Mouse (Mus musculus): ENCODE measurements at regions not wholly inside any gene's neighbourhood (a gene's known extent, or its start where the extent isn't known, plus 50 kb on each side); places are given as distances from the start of the nearest gene placed in this dataset.

DNA sequence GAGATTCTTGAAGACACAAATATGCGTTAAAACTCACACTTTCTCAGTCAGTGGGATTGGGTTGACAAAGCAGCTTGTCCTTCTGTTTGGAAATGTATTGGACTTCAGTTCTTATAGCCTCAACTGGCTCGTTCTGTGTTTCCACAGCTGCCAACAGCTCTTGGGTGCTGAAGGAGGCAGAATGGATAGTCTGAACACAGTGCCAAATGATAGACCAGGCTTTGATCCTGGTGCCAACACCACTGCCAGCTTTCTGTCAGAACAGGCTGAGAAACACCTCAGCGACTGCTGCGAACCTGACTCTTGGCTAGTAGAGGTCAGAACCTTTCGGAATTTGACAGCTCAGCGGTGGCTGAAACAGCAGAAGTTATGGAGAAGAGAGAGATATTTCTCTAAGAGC, 215.9 kb upstream of the Thsd7b start:
- no peak overlapping the region for H3K27ac ChIP-seq
- no peak for TF ChIP-seq CTCF (IDR thresholded peaks at IDR 0.05)
- DNase-seq: peak; percentile 23
- intact Hi-C loops (cut with DNase I): no loop called here
- no peak overlapping the region for H3K4me3 ChIP-seq

DNA sequence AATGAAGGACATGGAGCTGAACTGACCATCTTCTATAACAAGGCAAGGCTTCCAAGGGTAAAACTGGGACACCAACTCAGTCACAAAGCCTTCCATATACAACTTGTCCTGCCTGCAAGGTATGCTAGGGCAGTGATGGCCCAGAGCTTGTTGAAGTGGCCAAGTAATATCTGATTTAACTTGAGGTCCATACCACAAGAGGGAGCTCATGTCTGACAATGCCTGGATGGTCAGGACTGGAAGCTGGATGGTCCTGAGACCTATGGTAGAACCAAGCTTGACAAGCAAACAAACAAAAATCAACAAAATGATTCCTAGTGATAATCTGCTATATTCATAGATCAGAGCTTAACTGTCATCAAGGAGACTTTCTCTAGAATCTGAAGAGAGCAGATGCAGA, 217.8 kb upstream of the Thsd7b start:
- intact Hi-C loops (cut with DNase I): loop anchor here (2.0 kb wide), 1 partner anchor 190 kb away; no protein-coding TSS in a partner anchor
- peak; percentile 34 for TF ChIP-seq CTCF (IDR thresholded peaks at IDR 0.05)
- Histone ChIP-seq H3K4me3 (no peak overlapping the region), H3K27ac (no peak overlapping the region)
- no peak for DNase-seq

DNA sequence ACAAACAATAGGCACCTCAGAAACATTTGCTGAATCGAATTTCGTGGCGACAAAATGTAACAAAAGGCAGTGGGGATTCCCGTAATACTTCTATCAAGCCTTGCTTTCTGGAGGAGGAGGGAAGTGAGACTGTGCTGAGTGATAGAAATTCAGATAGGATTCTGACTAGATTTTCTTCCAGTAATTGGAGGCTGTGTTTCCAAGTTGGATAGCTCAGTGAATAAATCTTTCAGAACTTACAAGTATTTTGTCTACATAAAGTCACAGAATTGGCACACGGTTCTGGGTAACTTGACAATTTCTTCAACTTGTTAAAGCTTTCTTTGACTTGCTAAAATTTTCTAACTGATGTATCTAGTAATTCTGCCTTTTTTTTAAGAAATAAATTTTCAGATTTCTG, 239.4 kb upstream of the Thsd7b start:
- Histone ChIP-seq H3K27ac (no peak overlapping the region), H3K4me3 (no peak overlapping the region)
- no peak for DNase-seq
- intact Hi-C loops (cut with DNase I): no loop called here
- no peak for TF ChIP-seq CTCF (IDR thresholded peaks at IDR 0.05)

DNA sequence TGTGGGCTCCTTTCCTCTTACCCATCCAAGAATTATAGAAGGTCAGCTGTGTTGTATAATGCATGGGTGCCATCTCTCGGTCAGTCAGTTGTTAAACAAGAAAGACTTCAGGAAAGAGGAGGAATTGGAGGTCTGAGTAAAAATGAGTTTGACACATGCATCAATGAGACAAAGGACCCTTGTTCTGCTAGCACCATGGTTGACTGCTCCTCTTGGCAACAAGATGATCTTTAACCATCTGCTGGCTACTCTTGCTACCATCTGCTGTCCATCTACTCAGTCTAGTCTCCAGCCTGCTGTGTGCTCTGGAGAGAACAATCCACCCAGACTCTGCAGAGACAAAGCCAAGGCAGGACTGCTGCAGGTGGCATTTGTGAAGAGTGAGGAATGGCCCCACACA, 267.2 kb upstream of the Thsd7b start:
- DNase-seq: no peak
- H3K27ac ChIP-seq: no peak overlapping the region
- intact Hi-C loops (cut with DNase I): no loop called here
- no peak overlapping the region for H3K4me3 ChIP-seq
- TF ChIP-seq CTCF (IDR thresholded peaks at IDR 0.05): no peak

DNA sequence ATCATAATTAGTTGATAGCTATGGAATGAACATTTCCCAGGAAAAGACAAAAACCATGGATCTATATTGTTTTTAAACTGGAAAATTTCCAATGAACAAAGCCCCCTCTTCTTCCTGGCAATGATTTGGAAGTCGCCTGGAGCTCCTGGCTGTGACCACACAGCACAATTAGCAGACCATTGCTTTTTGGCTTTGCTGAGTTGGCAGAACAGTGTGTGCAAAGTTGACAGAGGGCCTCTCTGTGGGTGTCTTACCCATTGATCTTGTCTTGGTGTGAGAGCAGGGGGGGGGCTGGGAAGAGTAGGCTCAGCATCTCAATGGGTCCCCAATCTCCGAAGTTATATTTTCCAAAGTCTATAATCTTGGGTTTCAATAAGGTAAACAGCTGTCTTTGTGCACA, 270.8 kb upstream of the Thsd7b start:
- H3K27ac ChIP-seq: no peak overlapping the region
- DNase-seq: no peak
- intact Hi-C loops (cut with DNase I): no loop called here
- no peak overlapping the region for H3K4me3 ChIP-seq
- TF ChIP-seq CTCF (IDR thresholded peaks at IDR 0.05): no peak

DNA sequence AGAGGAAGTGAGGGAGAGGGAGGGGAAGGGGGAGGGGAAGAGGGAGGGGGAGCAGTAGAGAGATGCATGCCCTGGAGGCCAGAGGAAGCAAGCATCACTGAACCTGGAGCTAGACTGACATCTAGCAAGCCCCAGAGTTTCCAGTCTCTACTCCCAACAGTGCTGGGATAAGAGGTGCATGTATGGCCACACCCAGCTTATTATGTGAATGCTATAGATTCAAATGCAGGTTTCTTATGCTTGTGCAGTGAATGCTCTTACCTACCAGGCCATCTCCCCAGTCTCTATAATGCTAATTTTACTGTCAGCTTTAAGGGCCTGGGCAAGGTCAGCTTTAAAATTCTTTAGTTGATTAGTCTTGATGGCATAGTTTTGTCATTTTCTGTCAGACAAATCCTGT, 271.3 kb upstream of the Thsd7b start:
- TF ChIP-seq CTCF (IDR thresholded peaks at IDR 0.05): no peak
- intact Hi-C loops (cut with DNase I): no loop called here
- no peak for DNase-seq
- Histone ChIP-seq H3K27ac (no peak overlapping the region), H3K4me3 (no peak overlapping the region)

DNA sequence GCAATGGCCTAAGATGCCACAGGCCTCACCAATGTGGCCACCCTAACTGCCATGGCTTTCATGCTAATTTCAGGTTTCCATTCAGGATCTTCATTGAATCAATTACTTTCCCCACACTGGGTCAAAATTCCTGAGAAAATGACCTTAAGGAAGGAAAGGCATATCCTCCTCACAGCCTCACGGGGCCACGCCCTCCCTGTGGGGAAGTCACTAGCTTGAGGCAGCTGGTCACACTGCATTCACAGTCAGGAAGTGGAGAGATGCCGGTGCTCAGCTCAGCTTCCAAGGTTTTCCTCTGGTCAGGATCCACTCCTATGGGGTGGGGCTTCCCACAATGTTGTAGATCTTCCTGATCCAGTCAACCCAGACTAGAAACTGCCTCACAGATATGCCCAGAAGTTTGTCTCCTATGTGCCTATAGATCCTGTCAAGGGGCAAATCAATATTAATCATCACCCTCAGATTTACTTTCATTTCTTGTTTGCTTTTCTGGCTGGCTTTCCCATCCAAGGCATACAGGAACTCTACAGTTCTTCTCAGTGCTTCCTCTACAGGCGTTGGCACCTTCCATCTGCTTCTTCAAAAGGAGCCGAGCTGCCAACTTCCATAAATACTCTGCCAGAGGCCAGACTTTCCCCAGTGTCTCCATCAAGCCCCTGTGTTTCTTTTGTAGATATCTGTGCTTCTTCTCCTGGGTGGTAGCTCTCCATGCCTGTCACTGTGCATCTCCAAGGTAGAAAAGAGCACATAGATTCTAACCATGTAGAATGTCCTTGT, 273.2 kb upstream of the Thsd7b start:
- H3K4me3 ChIP-seq: no peak overlapping the region
- intact Hi-C loops (cut with DNase I): no loop called here
- no peak overlapping the region for H3K27ac ChIP-seq
- no peak for DNase-seq
- no peak for TF ChIP-seq CTCF (IDR thresholded peaks at IDR 0.05)

DNA sequence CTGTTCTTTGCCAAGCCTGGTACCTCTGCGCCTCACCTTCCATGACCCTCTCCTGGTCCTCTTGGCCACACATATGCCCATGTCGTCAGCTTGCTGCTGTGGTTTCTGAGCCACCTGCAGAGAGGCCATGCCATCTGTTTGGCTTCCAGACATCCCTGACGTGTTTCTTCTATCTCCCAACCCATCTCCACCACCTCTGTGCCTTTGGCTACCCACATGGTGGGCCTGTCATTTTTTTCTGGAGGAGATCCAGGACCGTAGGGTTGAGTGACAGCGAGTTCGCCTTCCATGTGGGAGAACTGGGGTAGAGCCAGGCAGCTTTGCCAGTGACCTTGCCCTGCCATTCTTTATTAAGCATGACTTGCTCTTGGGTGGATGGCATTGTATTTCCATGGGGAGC, 278.4 kb upstream of the Thsd7b start:
- intact Hi-C loops (cut with DNase I): no loop called here
- no peak for TF ChIP-seq CTCF (IDR thresholded peaks at IDR 0.05)
- DNase-seq: no peak
- no peak overlapping the region for H3K27ac ChIP-seq
- H3K4me3 ChIP-seq: no peak overlapping the region

DNA sequence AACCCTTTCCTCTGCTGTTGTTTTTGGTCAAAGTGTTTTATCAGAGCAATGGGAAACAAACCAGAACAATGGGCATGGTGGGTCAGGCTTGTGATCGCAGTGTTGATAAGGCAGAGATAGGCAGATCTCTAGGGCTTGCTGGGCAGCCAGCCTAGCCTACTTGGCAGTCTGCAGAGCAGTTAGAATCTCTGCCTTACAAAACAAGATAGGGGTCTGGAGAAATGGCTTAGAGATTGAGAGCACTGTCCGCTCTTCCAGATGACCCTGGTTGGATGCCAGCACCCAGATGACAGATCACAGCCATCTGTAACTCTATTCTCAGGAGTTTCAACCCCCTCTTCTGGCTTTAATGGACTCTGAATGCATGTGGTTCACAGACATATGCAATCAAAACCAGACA, 289.7 kb upstream of the Thsd7b start:
- Histone ChIP-seq H3K4me3 (no peak overlapping the region), H3K27ac (no peak overlapping the region)
- TF ChIP-seq CTCF (IDR thresholded peaks at IDR 0.05): no peak
- DNase-seq: no peak
- intact Hi-C loops (cut with DNase I): no loop called here

DNA sequence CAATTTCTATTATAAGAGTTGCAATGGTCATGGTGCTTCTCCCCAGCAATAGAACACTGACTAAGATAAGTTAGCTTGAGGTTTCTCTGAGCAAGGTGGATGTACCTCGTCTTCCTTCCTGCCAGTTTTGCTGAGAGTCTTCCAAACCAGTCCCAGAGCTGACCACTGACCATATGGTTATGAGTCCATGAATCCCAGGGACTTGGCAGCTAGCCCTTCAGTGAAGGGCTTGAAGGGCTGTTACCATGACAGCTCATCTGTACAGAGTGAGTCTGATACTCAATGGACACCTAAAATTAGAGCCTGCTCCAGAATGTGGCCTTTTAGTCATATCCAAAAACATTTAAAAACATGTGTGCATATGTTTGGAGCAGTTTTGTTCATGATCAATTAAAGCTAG, 297.5 kb upstream of the Thsd7b start:
- no peak overlapping the region for H3K4me3 ChIP-seq
- H3K27ac ChIP-seq: no peak overlapping the region
- intact Hi-C loops (cut with DNase I): no loop called here
- no peak for DNase-seq
- no peak for TF ChIP-seq CTCF (IDR thresholded peaks at IDR 0.05)

DNA sequence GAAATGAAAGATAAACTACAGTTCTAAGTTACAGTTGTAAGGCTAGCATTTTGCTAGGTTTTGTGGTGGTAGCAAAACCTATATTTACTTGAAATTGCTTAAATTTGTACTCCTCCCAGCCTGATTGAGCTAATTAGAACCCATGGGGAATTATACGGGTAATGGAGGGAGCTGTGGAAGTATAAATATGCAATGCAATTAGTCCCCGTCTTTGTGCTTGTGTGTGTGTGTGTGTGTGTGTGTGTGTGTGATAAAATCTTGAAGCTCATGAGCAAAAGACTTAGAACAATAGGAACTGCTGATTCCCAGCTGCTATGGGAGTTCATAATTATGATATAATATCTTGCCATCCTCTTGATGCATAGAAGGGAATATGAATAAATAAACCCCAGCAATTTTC, 321.7 kb upstream of the Thsd7b start:
- intact Hi-C loops (cut with DNase I): no loop called here
- no peak for TF ChIP-seq CTCF (IDR thresholded peaks at IDR 0.05)

DNA sequence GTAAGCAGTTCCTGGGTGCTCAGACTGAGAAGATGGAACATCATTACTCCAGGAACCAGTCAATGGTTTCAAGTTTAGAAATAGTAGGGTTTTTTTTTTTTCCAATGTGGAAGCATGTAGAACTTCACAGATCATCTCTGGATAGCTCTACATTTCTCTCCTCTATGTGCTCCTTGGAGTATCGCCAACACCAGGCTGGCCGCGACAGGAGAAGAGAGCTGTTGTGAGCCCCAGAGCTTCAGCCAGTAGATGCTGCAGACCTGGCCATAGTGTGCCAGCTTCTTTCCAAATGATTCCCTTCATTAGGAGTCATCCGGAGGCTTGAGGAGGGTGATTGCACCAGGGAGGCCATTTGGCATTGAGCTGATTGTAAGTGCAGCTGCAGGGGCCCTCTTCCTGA, 322.6 kb upstream of the Thsd7b start:
- no peak overlapping the region for H3K4me3 ChIP-seq
- H3K27ac ChIP-seq: no peak overlapping the region
- no peak for TF ChIP-seq CTCF (IDR thresholded peaks at IDR 0.05)
- intact Hi-C loops (cut with DNase I): no loop called here
- no peak for DNase-seq

More for the DNA sequence above, 321.7 kb upstream of the Thsd7b start:
- Histone ChIP-seq H3K4me3 (no peak overlapping the region), H3K27ac (no peak overlapping the region)
- no peak for DNase-seq

DNA sequence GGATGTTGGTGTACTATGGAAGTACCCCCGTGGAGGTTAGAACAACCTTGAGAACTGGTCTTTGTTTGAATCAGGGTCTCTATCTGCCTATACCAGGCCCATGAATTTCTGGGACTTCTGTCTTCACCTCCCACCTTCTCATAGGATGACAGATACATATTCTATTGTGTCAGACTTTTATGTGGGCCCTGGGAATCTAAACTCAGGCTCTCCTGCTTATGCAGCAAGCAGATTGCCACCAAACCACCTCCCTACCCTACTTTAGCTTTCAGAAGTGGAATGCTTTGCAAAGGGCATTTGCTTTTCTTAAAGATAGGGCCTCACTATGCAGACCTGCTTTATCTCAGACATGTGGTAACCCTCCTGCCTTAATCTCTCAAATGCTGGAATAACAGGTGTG, 322.7 kb upstream of the Cxcr4 start:
- Histone ChIP-seq H3K27ac (no peak overlapping the region), H3K4me3 (no peak overlapping the region)
- DNase-seq: no peak
- TF ChIP-seq CTCF (IDR thresholded peaks at IDR 0.05): no peak
- intact Hi-C loops (cut with DNase I): no loop called here

DNA sequence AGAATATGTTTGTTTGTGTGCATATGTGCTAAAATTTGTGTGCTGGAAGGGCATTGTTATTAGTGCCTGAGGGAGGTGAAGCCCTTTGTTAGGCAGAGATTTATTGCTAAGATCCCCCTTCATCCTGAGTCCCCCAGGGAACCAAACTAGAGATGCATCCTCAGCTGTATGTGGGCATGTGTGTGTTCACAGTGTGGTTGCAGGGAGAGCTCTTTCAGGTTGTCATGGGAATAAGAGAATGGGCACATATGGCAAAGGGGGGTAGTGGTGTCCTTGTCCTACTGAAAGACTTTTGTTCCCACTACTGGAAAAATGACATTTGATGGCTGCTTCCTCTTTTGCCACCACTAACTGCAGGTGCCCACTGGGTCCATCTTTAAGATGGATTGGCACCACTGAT, 320.4 kb upstream of the Cxcr4 start:
- no peak for DNase-seq
- no peak overlapping the region for H3K4me3 ChIP-seq
- H3K27ac ChIP-seq: no peak overlapping the region
- no peak for TF ChIP-seq CTCF (IDR thresholded peaks at IDR 0.05)
- intact Hi-C loops (cut with DNase I): no loop called here
